Mouse (Mus musculus) WW6 (cell line): ENCODE measurements around the gene Prss57.
A peak's percentile ranks its signal among the peaks of the same experiment; 100 is the strongest.
"Not testable (repeated sequence)": the region's sequence is repeated elsewhere in the genome, so short reads cannot be mapped to it uniquely, and the experiment has no call there.

ENCODE experiments used
- DNase-seq: peaks from one replicate; pipeline ENCODE4 v3.0.0-alpha.2; 2013; ENCODE audit warnings: low read depth, low spot score

The Prss57 gene

GRCm38 (mm10) chr10:79781139-79781538 lies 9.6 kb downstream of the Prss57 start:
- DNase-seq: no peak

- DNase-seq: no peak
Measured at GRCm38 (mm10) chr10:79780664-79781015, 10.1 kb downstream of the Prss57 start.

GRCm38 (mm10) chr10:79779784-79780663 lies 10.7 kb downstream of the Prss57 start:
- DNase-seq: peak; percentile 98

GRCm38 (mm10) chr10:79779193-79779592 lies 11.6 kb downstream of the Prss57 start:
- DNase-seq: no peak

- no peak for DNase-seq
Measured at GRCm38 (mm10) chr10:79778006-79778405, 12.8 kb downstream of the Prss57 start.

- DNase-seq: no peak
Measured at GRCm38 (mm10) chr10:79777103-79777531, 13.6 kb downstream of the Prss57 start, which contains the start of gene Fstl3. Gene Fstl3, plus strand, starts transcription at chr10:79777272.

GRCm38 (mm10) chr10:79774486-79775279 lies 16.1 kb downstream of the Prss57 start:
- no peak for DNase-seq

GRCm38 (mm10) chr10:79773208-79773607 lies 17.6 kb downstream of the Prss57 start:
- DNase-seq: no peak

GRCm38 (mm10) chr10:79772320-79772719 lies 18.4 kb downstream of the Prss57 start:
- no peak for DNase-seq

- no peak for DNase-seq
Measured at GRCm38 (mm10) chr10:79769329-79769728, 21.4 kb downstream of the Prss57 start.

- no peak for DNase-seq
Measured at GRCm38 (mm10) chr10:79768400-79768799, 22.4 kb downstream of the Prss57 start.

- peak; percentile 90 for DNase-seq
Measured at GRCm38 (mm10) chr10:79767372-79768244, 23.2 kb downstream of the Prss57 start.

GRCm38 (mm10) chr10:79766508-79767325 lies 24.0 kb downstream of the Prss57 start, which contains the start of gene Rnf126:
Gene Rnf126, minus strand, starts transcription at chr10:79766952.
- DNase-seq: peak; percentile 99

GRCm38 (mm10) chr10:79766001-79766507 lies 24.7 kb downstream of the Prss57 start:
- DNase-seq: no peak

GRCm38 (mm10) chr10:79765228-79765745 lies 25.5 kb downstream of the Prss57 start:
- no peak for DNase-seq

GRCm38 (mm10) chr10:79764234-79764633 lies 26.5 kb downstream of the Prss57 start:
- no peak for DNase-seq

GRCm38 (mm10) chr10:79762875-79763274 lies 27.9 kb downstream of the Prss57 start:
- no peak for DNase-seq

GRCm38 (mm10) chr10:79760603-79761143 lies 30.1 kb downstream of the Prss57 start:
- DNase-seq: no peak

- DNase-seq: not testable (repeated sequence)
Measured at GRCm38 (mm10) chr10:79759675-79760074, 31.1 kb downstream of the Prss57 start.

- no peak for DNase-seq
Measured at GRCm38 (mm10) chr10:79756660-79757059, 34.1 kb downstream of the Prss57 start.
